Mouse (Mus musculus): Measurements from ENCODE around the gene Cep131.
A peak's percentile ranks its signal among the peaks of the same experiment; 100 is the strongest.

DNA sequence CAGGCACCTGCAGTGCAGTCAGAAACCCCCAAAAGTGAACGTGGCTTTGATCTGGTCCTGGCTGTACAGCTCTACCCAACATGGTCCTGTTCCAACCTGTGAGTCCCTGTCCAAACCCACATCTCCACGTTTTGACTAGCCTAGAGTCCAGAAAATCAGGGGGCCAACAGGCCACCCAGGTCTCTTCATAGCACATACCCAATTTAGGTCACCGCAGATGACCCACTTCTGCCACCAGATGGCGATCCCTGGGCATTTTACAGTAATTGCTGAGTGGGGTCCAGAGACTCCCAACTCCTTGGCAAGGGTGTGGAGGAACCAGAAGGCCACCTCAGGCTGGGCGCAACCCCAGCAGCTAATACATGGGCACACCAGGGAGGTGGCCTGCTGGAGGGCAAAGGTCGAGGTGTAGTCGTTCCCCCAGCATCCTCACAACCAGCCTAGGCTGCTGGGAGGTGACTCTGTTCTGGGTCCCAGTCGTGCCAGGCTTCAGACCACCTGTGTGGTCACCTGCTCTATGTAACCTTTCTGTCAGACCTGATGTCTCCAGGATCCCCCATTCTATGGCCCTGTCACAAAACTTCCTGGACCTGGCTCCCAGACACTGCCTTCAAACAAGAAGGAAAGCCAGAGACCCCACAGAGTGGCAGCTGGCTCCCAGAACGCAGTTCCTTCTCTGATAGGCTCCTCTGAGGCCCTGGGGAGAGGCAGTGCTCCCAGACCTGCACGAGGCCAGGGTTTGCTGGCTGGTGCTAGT lies 56.3 kb downstream of the Cep131 start:
- TF ChIP-seq CTCF (IDR thresholded peaks at IDR 0.05; ENCODE audit: low read depth, low read length) (peak; percentile 68), POLR2A (IDR thresholded peaks at IDR 0.05; ENCODE audit: extremely low read depth, insufficient read depth, low read length) (no peak)

All from liver, adult 2 months (tissue).